Mouse (Mus musculus) embryonic facial prominence, embryonic 10.5 days (tissue): Measurements from ENCODE around the gene Arpc5. TPM values are rescaled to one million over a fixed set of nuclear protein-coding genes. Genes with fewer than 3 reads are reported as not detected.

Source experiments
- polyA plus RNA-seq: library from polyadenylated mRNA; unstranded; fragments of >200 nt; fragmentation: Nextera tagmentation; extraction: Ambion mirVana; gene quantifications from 2 replicates; pipeline ENCODE4 v1.2.1, GENCODE M21; 2016

Gene Arpc5
- polyA plus RNA-seq, 1 experiment from 2014 or later, result 198 TPM

Other genes starting within 250 kb of the Arpc5 start
- not detected in 2 replicates for gene Apobec4, start 16.0 kb upstream of the Arpc5 start, polyA plus RNA-seq
- gene Rgl1, start 191 bp upstream of the Arpc5 start, polyA plus RNA-seq, result 28.0 and 30.8 TPM in 2 replicates
- gene Ncf2, start 33.7 kb downstream of the Arpc5 start, polyA plus RNA-seq, result 2.2 and 2.6 TPM in 2 replicates
- gene Smg7, start 136.1 kb downstream of the Arpc5 start, polyA plus RNA-seq, result 40.3 and 40.8 TPM in 2 replicates
- gene Nmnat2, start 188.5 kb downstream of the Arpc5 start, polyA plus RNA-seq, result 4.7 and 6.2 TPM in 2 replicates